Mouse (Mus musculus) lung, adult 2 months (tissue): ENCODE results near the gene 1810010D01Rik. TPM values are rescaled to one million over a fixed set of nuclear protein-coding genes. Genes with fewer than 3 reads are reported as not detected.

ENCODE experiments used
- DNase-seq: peaks from one replicate; pipeline ENCODE4 v3.0.0; 2022
- H3K4me1 ChIP-seq: fragments of 200-500 bp; 2 replicates; pipeline ENCODE4 v1.6.1; 2011; ENCODE audit warnings: low read length; ENCODE audit not compliant: control insufficient read depth, insufficient read depth
- H3K4me3 ChIP-seq: fragments of 200-500 bp; replicated peaks from 2 replicates; pipeline ENCODE3; 2011; ENCODE audit warnings: low read depth, mild to moderate bottlenecking, control low read depth, low read length; ENCODE audit errors: extremely low read depth
- CTCF ChIP-seq: fragments of 200-500 bp; IDR thresholded peaks from 2 replicates; pipeline ENCODE4 v1.5.1; 2011; ENCODE audit warnings: mild to moderate bottlenecking, low read length, control low read depth; ENCODE audit not compliant: insufficient read depth
- POLR2A ChIP-seq: fragments of 200-500 bp; IDR thresholded peaks from 2 replicates; pipeline ENCODE4 v1.6.1; 2011; ENCODE audit warnings: low read depth, mild to moderate bottlenecking, control low read depth, low read length, borderline replicate concordance; ENCODE audit errors: extremely low read depth
- WGBS: fragments of 180-500 bp; shearing (Covaris S2); methylation state at CpG from one replicate; pipeline ENCODE4 v1.1.7; 2018; 5-methylcytosine and 5-hydroxymethylcytosine counted together
- polyA plus RNA-seq: library from polyadenylated mRNA; depleted of rRNA; stranded (reverse); fragments of >200 nt; gene quantifications from 2 replicates; pipeline ENCODE4 v1.2.3, GENCODE M21; 2012

Gene 1810010D01Rik
- polyA plus RNA-seq, 1 experiment: 5.6 TPM

- H3K4me1 ChIP-seq: 0 out of 2 replicates have a peak, but pooled peaks cover 5% of the 10 kb centered on the region
- no peak overlapping the region for H3K4me3 ChIP-seq
- DNase-seq: peak; percentile 26
- no peak for TF ChIP-seq POLR2A
- TF ChIP-seq CTCF: no peak
- 65% methylated on average over 8 of the region's 8 CpGs for WGBS
These were observed 32.0 kb upstream of the 1810010D01Rik start for GRCm38 (mm10) chr7:145239736-145240505.

- no peak for DNase-seq
- no peak overlapping the region for H3K4me3 ChIP-seq
- 25% methylated on average over 6 of the region's 6 CpGs for WGBS
- 0 out of 2 replicates have a peak, but pooled peaks cover 5% of the 10 kb centered on the region for H3K4me1 ChIP-seq
- TF ChIP-seq POLR2A (no peak), CTCF (no peak)
These were observed 31.2 kb upstream of the 1810010D01Rik start for GRCm38 (mm10) chr7:145239145-145239544.

- DNase-seq: no peak
- no peak overlapping the region for H3K4me3 ChIP-seq
- H3K4me1 ChIP-seq: peaks cover 7% of the 10 kb centered on the region; the same call in 1 of the 2 replicates
- TF ChIP-seq CTCF (no peak), POLR2A (no peak)
- 83% methylated on average over 10 of the region's 10 CpGs for WGBS
These were observed 27.2 kb upstream of the 1810010D01Rik start for GRCm38 (mm10) chr7:145234841-145235790.

GRCm38 (mm10) chr7:145231659-145232058 is 23.7 kb upstream of the 1810010D01Rik start:
- 60% methylated on average over 9 of the region's 9 CpGs for WGBS
- Histone ChIP-seq H3K4me1 (peaks cover 2% of the 10 kb centered on the region; the same call in 1 of the 2 replicates), H3K4me3 (no peak overlapping the region)
- no peak for TF ChIP-seq CTCF
- no peak for TF ChIP-seq POLR2A
- DNase-seq: peak; percentile 39

GRCm38 (mm10) chr7:145226641-145227040 is 18.7 kb upstream of the 1810010D01Rik start:
- Histone ChIP-seq H3K4me3 (no peak overlapping the region), H3K4me1 (peaks cover 7% of the 10 kb centered on the region; the same call in 1 of the 2 replicates)
- no peak for DNase-seq
- WGBS: 91% methylated on average over 6 of the region's 6 CpGs
- TF ChIP-seq CTCF: no peak
- TF ChIP-seq POLR2A: no peak

GRCm38 (mm10) chr7:145225626-145226025 is 17.7 kb upstream of the 1810010D01Rik start:
- peaks cover 9% of the 10 kb centered on the region; the same call in 1 of the 2 replicates for H3K4me1 ChIP-seq
- TF ChIP-seq CTCF (no peak), POLR2A (no peak)
- WGBS: 85% methylated on average over 6 of the region's 6 CpGs
- DNase-seq: no peak
- H3K4me3 ChIP-seq: no peak overlapping the region

- TF ChIP-seq POLR2A (no peak), CTCF (peak; percentile 66)
- no peak overlapping the region for H3K4me3 ChIP-seq
- DNase-seq: peak; percentile 63
- H3K4me1 ChIP-seq: peaks cover 9% of the 10 kb centered on the region; the same call in 1 of the 2 replicates
- WGBS: 24% methylated on average over 2 of the region's 2 CpGs
These were observed 14.1 kb upstream of the 1810010D01Rik start for GRCm38 (mm10) chr7:145221841-145222689.

- no peak for TF ChIP-seq POLR2A
- TF ChIP-seq CTCF: no peak
- Histone ChIP-seq H3K4me3 (no peak overlapping the region), H3K4me1 (peaks cover 9% of the 10 kb centered on the region; the same call in 1 of the 2 replicates)
- 55% methylated on average over 2 of the region's 2 CpGs for WGBS
- no peak for DNase-seq
These were observed 13.4 kb upstream of the 1810010D01Rik start for GRCm38 (mm10) chr7:145221346-145221745.
